Mouse (Mus musculus) cerebellum, postnatal 36 days (tissue): Measurements from ENCODE around the gene Cwc27.
A peak's percentile ranks its signal among the peaks of the same experiment; 100 is the strongest.

Experiments
- DNase-seq, 2 experiments: peaks; one replicate each; pipeline ENCODE4 v3.0.0; 2021 to 2022; ENCODE audit warnings: mixed read lengths in 2 of 2

Gene Cwc27

GRCm38 (mm10) chr13:104640694-104641454, 176.1 kb downstream of the Cwc27 start:
- no peak for DNase-seq

GRCm38 (mm10) chr13:104638988-104639387, 178.0 kb downstream of the Cwc27 start:
- DNase-seq = no peak

- no peak for DNase-seq
Measured at GRCm38 (mm10) chr13:104635965-104636462, 180.9 kb downstream of the Cwc27 start.

- DNase-seq = no peak
Measured at GRCm38 (mm10) chr13:104634708-104635107, 182.2 kb downstream of the Cwc27 start.

- no peak for DNase-seq
Measured at GRCm38 (mm10) chr13:104632427-104633167, 184.3 kb downstream of the Cwc27 start.

GRCm38 (mm10) chr13:104631621-104632205, 185.2 kb downstream of the Cwc27 start:
- no peak for DNase-seq

- DNase-seq = peak in 1 of 2 experiments; percentile 31
Measured at GRCm38 (mm10) chr13:104630808-104631207, 186.1 kb downstream of the Cwc27 start.

GRCm38 (mm10) chr13:104629621-104630020, 187.3 kb downstream of the Cwc27 start:
- DNase-seq = no peak

GRCm38 (mm10) chr13:104628019-104628418, 188.9 kb downstream of the Cwc27 start:
- DNase-seq = no peak

- no peak for DNase-seq
Measured at GRCm38 (mm10) chr13:104627169-104627909, 189.6 kb downstream of the Cwc27 start.

- no peak for DNase-seq
Measured at GRCm38 (mm10) chr13:104623130-104623891, 193.6 kb downstream of the Cwc27 start.

- no peak for DNase-seq
Measured at GRCm38 (mm10) chr13:104622102-104622743, 194.7 kb downstream of the Cwc27 start.

- no peak for DNase-seq
Measured at GRCm38 (mm10) chr13:104620423-104620822, 196.5 kb downstream of the Cwc27 start.

- DNase-seq = no peak
Measured at GRCm38 (mm10) chr13:104619503-104620288, 197.2 kb downstream of the Cwc27 start.

- DNase-seq = no peak
Measured at GRCm38 (mm10) chr13:104617201-104617600, 199.7 kb downstream of the Cwc27 start.

GRCm38 (mm10) chr13:104615999-104616810, 200.7 kb downstream of the Cwc27 start:
- no peak for DNase-seq

- no peak for DNase-seq
Measured at GRCm38 (mm10) chr13:104615111-104615510, 201.8 kb downstream of the Cwc27 start.

GRCm38 (mm10) chr13:104611296-104611695, 205.6 kb downstream of the Cwc27 start:
- DNase-seq = no peak

GRCm38 (mm10) chr13:104610210-104611111, 206.5 kb downstream of the Cwc27 start:
- no peak for DNase-seq
